Mouse (Mus musculus) E14TG2a.4 (cell line): Measurements from ENCODE around the gene Ttc39a.

ENCODE experiments used
- CTCF ChIP-seq: conservative IDR thresholded peaks from 2 replicates; pipeline ENCODE4 v1.5.1; 2014; ENCODE audit warnings: low read length
- NANOG ChIP-seq: IDR thresholded peaks from 2 replicates; pipeline ENCODE4 v1.6.1; 2014; ENCODE audit warnings: borderline replicate concordance, low read length, mixed read lengths
- POU5F1 ChIP-seq: IDR thresholded peaks from 2 replicates; pipeline ENCODE4 v1.6.1; 2014; ENCODE audit warnings: low read length, borderline replicate concordance

DNA sequence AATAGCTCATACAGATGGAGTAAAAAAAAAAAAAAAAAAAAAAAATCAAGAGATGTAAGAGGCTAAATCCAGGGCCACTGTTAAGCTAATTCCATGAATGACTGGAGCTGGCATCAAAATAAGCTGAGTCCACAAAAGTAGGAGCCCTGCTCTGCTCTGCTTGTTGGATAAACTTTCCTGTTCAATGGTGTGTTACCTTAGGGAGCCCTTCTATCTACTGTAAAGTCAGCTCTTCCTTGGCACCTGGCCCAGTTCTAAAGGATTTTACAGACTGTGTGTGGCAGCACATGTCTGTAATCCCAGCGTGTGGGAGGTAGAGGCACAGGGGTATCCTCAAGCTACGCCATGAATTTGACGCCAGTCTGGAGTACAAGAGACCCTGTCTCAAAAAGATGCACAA, 34.6 kb downstream of the Ttc39a start:
- TF ChIP-seq CTCF, result no peak
- TF ChIP-seq POU5F1, result no peak
- TF ChIP-seq NANOG, result no peak
